Mouse (Mus musculus) intestine, postnatal 0 days (tissue): ENCODE results near the gene Dtd1. TPM values are rescaled to one million over a fixed set of nuclear protein-coding genes. Genes with fewer than 3 reads are reported as not detected.

ENCODE experiments used
- ATAC-seq: fragments of 200-750 bp; cut with Nextera tagmentation; 2 replicates; pipeline ENCODE4 v1.8.0; 2017; ENCODE audit warnings: mild to moderate bottlenecking, moderate TSS enrichment, moderate library complexity
- H3K27ac ChIP-seq: fragments of 300-500 bp; sonication (generic); 2 replicates; pipeline ENCODE4 v1.5.1; 2014; ENCODE audit warnings: mild to moderate bottlenecking, low read depth, low read length, moderate library complexity
- H3K27me3 ChIP-seq: fragments of 300-500 bp; sonication (generic); replicated peaks from 2 replicates; pipeline ENCODE4 v1.6.1; 2014; ENCODE audit warnings: low read length, mixed read lengths; ENCODE audit not compliant: control insufficient read depth, insufficient read depth
- H3K36me3 ChIP-seq: fragments of 300-500 bp; sonication (generic); 2 replicates; pipeline ENCODE4 v1.6.1; 2014; ENCODE audit warnings: mild to moderate bottlenecking, moderate library complexity; ENCODE audit not compliant: control insufficient read depth, insufficient read depth
- H3K4me1 ChIP-seq: fragments of 300-500 bp; sonication (generic); replicated peaks from 2 replicates; pipeline ENCODE4 v1.6.1; 2014; ENCODE audit warnings: antibody characterized with exemption, low read length, mixed read lengths; ENCODE audit not compliant: control insufficient read depth, insufficient read depth
- H3K4me2 ChIP-seq: fragments of 300-500 bp; sonication (generic); replicated peaks from 2 replicates; pipeline ENCODE4 v1.6.1; 2014; ENCODE audit warnings: low read depth, mild to moderate bottlenecking, moderate library complexity
- H3K4me3 ChIP-seq: fragments of 300-500 bp; sonication (generic); 2 replicates; pipeline ENCODE4 v1.5.1; 2014; ENCODE audit warnings: low read depth, low read length
- H3K9ac ChIP-seq: fragments of 300-500 bp; sonication (generic); 2 replicates; pipeline ENCODE4 v1.6.1; 2014; ENCODE audit warnings: mild to moderate bottlenecking, low read depth, low read length
- H3K9me3 ChIP-seq: fragments of 300-500 bp; sonication (generic); 2 replicates; pipeline ENCODE4 v1.6.1; 2016; ENCODE audit warnings: mixed run types; ENCODE audit not compliant: control insufficient read depth
- CTCF ChIP-seq: sonication (generic); IDR thresholded peaks from 2 replicates; pipeline ENCODE4 v1.5.1; 2016; ENCODE audit warnings: low read depth, mild to moderate bottlenecking, control low read depth, antibody characterized with exemption, moderate library complexity
- WGBS: fragments of 180-500 bp; shearing (Covaris S2); extraction: QIAGEN DNeasy Blood & Tissue Kit; methylation state at CpG from one replicate; pipeline ENCODE4 v1.1.7; 2014; 5-methylcytosine and 5-hydroxymethylcytosine counted together
- polyA plus RNA-seq: library from polyadenylated mRNA; unstranded; fragments of >200 nt; fragmentation: Nextera tagmentation; extraction: Ambion mirVana; gene quantifications from 2 replicates; pipeline ENCODE4 v1.2.1, GENCODE M21; 2015

Gene Dtd1
- polyA plus RNA-seq, 1 experiment from 2014 or later: 31.6 TPM

GRCm38 (mm10) chr2:144743316-144743715 is 143.6 kb downstream of the Dtd1 start:
- no peaks in the 10 kb centered on the region for H3K4me1 ChIP-seq
- no peak overlapping the region for H3K4me3 ChIP-seq
- 89% methylated on average over 5 of the region's 5 CpGs for WGBS
- no peak for ATAC-seq
- no peaks in the 10 kb centered on the region for H3K36me3 ChIP-seq
- H3K27me3 ChIP-seq: no peaks in the 10 kb centered on the region
- TF ChIP-seq CTCF: no peak
- no peaks in the 10 kb centered on the region for H3K9me3 ChIP-seq
- H3K9ac ChIP-seq: no peak overlapping the region
- H3K4me2 ChIP-seq: no peak overlapping the region
- H3K27ac ChIP-seq: no peak overlapping the region

GRCm38 (mm10) chr2:144745266-144745665 is 145.6 kb downstream of the Dtd1 start:
- H3K4me1 ChIP-seq: no peaks in the 10 kb centered on the region
- H3K9me3 ChIP-seq: no peaks in the 10 kb centered on the region
- WGBS: 96% methylated on average over 2 of the region's 2 CpGs
- no peaks in the 10 kb centered on the region for H3K36me3 ChIP-seq
- ATAC-seq: no peak
- TF ChIP-seq CTCF: no peak
- no peak overlapping the region for H3K27ac ChIP-seq
- no peak overlapping the region for H3K4me2 ChIP-seq
- no peak overlapping the region for H3K4me3 ChIP-seq
- H3K9ac ChIP-seq: no peak overlapping the region
- no peaks in the 10 kb centered on the region for H3K27me3 ChIP-seq

- no peak overlapping the region for H3K9ac ChIP-seq
- no peaks in the 10 kb centered on the region for H3K4me1 ChIP-seq
- WGBS: 68% methylated on average over 4 of the region's 4 CpGs
- no peaks in the 10 kb centered on the region for H3K9me3 ChIP-seq
- no peaks in the 10 kb centered on the region for H3K27me3 ChIP-seq
- H3K4me3 ChIP-seq: no peak overlapping the region
- no peak for TF ChIP-seq CTCF
- H3K27ac ChIP-seq: no peak overlapping the region
- no peaks in the 10 kb centered on the region for H3K36me3 ChIP-seq
- no peak for ATAC-seq
- H3K4me2 ChIP-seq: no peak overlapping the region
These were observed 146.5 kb downstream of the Dtd1 start for GRCm38 (mm10) chr2:144746046-144746783.

- no peak overlapping the region for H3K27ac ChIP-seq
- H3K4me3 ChIP-seq: no peak overlapping the region
- no peaks in the 10 kb centered on the region for H3K4me1 ChIP-seq
- WGBS: 54% methylated on average over 6 of the region's 6 CpGs
- H3K9me3 ChIP-seq: no peaks in the 10 kb centered on the region
- no peaks in the 10 kb centered on the region for H3K36me3 ChIP-seq
- no peak for TF ChIP-seq CTCF
- no peak overlapping the region for H3K4me2 ChIP-seq
- ATAC-seq: no peak
- no peak overlapping the region for H3K9ac ChIP-seq
- no peaks in the 10 kb centered on the region for H3K27me3 ChIP-seq
These were observed 153.9 kb downstream of the Dtd1 start for GRCm38 (mm10) chr2:144753604-144754003.

GRCm38 (mm10) chr2:144755016-144755415 is 155.3 kb downstream of the Dtd1 start:
- no peaks in the 10 kb centered on the region for H3K9me3 ChIP-seq
- H3K4me2 ChIP-seq: no peak overlapping the region
- ATAC-seq: no peak
- no peak overlapping the region for H3K9ac ChIP-seq
- no peaks in the 10 kb centered on the region for H3K36me3 ChIP-seq
- 94% methylated on average over 2 of the region's 2 CpGs for WGBS
- H3K4me1 ChIP-seq: no peaks in the 10 kb centered on the region
- no peak overlapping the region for H3K4me3 ChIP-seq
- no peaks in the 10 kb centered on the region for H3K27me3 ChIP-seq
- no peak overlapping the region for H3K27ac ChIP-seq
- no peak for TF ChIP-seq CTCF

- Histone ChIP-seq H3K9ac (no peak overlapping the region), H3K4me2 (no peak overlapping the region), H3K27me3 (no peaks in the 10 kb centered on the region), H3K9me3 (no peaks in the 10 kb centered on the region), H3K36me3 (no peaks in the 10 kb centered on the region), H3K4me1 (no peaks in the 10 kb centered on the region), H3K27ac (no peak overlapping the region), H3K4me3 (no peak overlapping the region)
- no peak for ATAC-seq
- WGBS: 83% methylated on average over 6 of the region's 6 CpGs
- TF ChIP-seq CTCF: no peak
These were observed 161.0 kb downstream of the Dtd1 start for GRCm38 (mm10) chr2:144760666-144761065.
